Mouse (Mus musculus): ENCODE results near the gene Gm20817. TPM values are rescaled to one million over a fixed set of nuclear protein-coding genes. Genes with fewer than 3 reads are reported as not detected.
"Not testable (repeated sequence)": the region's sequence is repeated elsewhere in the genome, so short reads cannot be mapped to it uniquely, and the experiment has no call there.

The Gm20817 gene
- total RNA-seq (2021) = not detected

GRCm38 (mm10) chrY:68832628-68833027 lies at the start of gene Gm20817:
TSS of gene Gm20817 (minus strand) at chrY:68832728.
- DNase-seq; intact Hi-C loops (cut with DNase I): not testable (repeated sequence)
